Mouse (Mus musculus): ENCODE results near the gene Mlec.

Mlec gene

GRCm38 (mm10) chr5:115158040-115158983, at the start of gene Mlec:
Gene Mlec, minus strand, starts transcription at chr5:115158179.
- in situ Hi-C loops (cut with MboI, MseI) = no loop called here

- in situ Hi-C loops (cut with MboI, MseI) = no loop called here
Measured at GRCm38 (mm10) chr5:115207244-115207643, 49.3 kb upstream of the Mlec start.

- in situ Hi-C loops (cut with MboI, MseI) = no loop called here
Measured at GRCm38 (mm10) chr5:115204562-115205311, 46.8 kb upstream of the Mlec start.

- in situ Hi-C loops (cut with MboI, MseI) = no loop called here
Measured at GRCm38 (mm10) chr5:115203735-115204561, 46.0 kb upstream of the Mlec start.

- in situ Hi-C loops (cut with MboI, MseI) = no loop called here
Measured at GRCm38 (mm10) chr5:115194626-115195221, 36.7 kb upstream of the Mlec start.

GRCm38 (mm10) chr5:115193669-115194625, 36.0 kb upstream of the Mlec start, which contains the start of gene Cabp1:
Gene Cabp1, minus strand, starts transcription at chr5:115194381.
- in situ Hi-C loops (cut with MboI, MseI) = no loop called here

- in situ Hi-C loops (cut with MboI, MseI) = no loop called here
Measured at GRCm38 (mm10) chr5:115193226-115193625, 35.2 kb upstream of the Mlec start.

- in situ Hi-C loops (cut with MboI, MseI) = no loop called here
Measured at GRCm38 (mm10) chr5:115192828-115193195, 34.8 kb upstream of the Mlec start.

GRCm38 (mm10) chr5:115191880-115192827, 34.2 kb upstream of the Mlec start:
- in situ Hi-C loops (cut with MboI, MseI) = no loop called here

- in situ Hi-C loops (cut with MboI, MseI) = no loop called here
Measured at GRCm38 (mm10) chr5:115190081-115190480, 32.1 kb upstream of the Mlec start.

- in situ Hi-C loops (cut with MboI, MseI) = loop anchor here (5.0 kb wide), 2 partner anchors 38 to 62 kb away; no protein-coding TSS in a partner anchor
Measured at GRCm38 (mm10) chr5:115188824-115189223, 30.8 kb upstream of the Mlec start.

GRCm38 (mm10) chr5:115187188-115188131, 29.5 kb upstream of the Mlec start:
- in situ Hi-C loops (cut with MboI, MseI) = loop anchor here (5.0 kb wide), 2 partner anchors 40 to 60 kb away; no protein-coding TSS in a partner anchor

GRCm38 (mm10) chr5:115186371-115187073, 28.5 kb upstream of the Mlec start:
- in situ Hi-C loops (cut with MboI, MseI) = loop anchor here (5.0 kb wide), 2 partner anchors 41 to 59 kb away; no protein-coding TSS in a partner anchor

GRCm38 (mm10) chr5:115184726-115185125, 26.7 kb upstream of the Mlec start:
- in situ Hi-C loops (cut with MboI, MseI) = loop anchor here (5.0 kb wide), 2 partner anchors 43 to 57 kb away; no protein-coding TSS in a partner anchor

- in situ Hi-C loops (cut with MboI, MseI) = no loop called here
Measured at GRCm38 (mm10) chr5:115183482-115183881, 25.5 kb upstream of the Mlec start.

GRCm38 (mm10) chr5:115182925-115183324, 24.9 kb upstream of the Mlec start:
- in situ Hi-C loops (cut with MboI, MseI) = no loop called here
